In the genomic region with DNA sequence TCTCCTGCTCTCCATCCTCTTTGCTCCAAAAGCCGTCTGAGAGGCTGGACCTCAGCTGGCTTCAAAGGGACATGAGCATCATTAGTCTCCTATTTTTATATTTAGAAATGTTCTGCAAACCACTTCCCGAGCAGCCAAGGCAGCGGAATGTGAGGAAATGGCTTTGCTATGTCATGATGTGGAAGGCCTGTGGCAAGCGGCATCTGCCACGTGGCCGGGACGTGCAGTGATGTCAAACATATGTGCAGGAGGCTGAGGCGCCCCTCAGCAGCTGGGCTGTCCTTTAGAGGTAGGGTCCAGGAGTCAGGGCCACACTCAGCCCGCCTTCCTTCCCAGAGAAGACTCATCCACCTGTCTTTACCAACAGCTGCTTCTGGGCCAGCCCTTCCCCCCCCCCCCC, we compare ENCODE assay signal across 10 mouse cellular contexts. TPM values are rescaled to one million over a fixed set of nuclear protein-coding genes. Genes with fewer than 3 reads are reported as not detected.
DNase-seq lines count a peak whose midpoint lies in the region; ATAC-seq and TF ChIP-seq lines count a peak whose summit lies in the region.
"Had no signal": no experiment of that assay in that cellular context is flagged by ENCODE, and none has a peak within 500 bp of the region (broad histone marks: within the 10 kb centered on the region; RNA-seq: fewer than 3 reads in every experiment).

No protein-coding gene starts in this region.

- peak overlapping the region; percentile 68; the same call in 1 of the 2 replicates for H3K27ac ChIP-seq in heart, embryonic 12.5 days (ENCODE audit: poor library complexity, severe bottlenecking)
- peak overlapping the region; percentile 46; the same call in 1 of the 2 replicates for H3K27ac ChIP-seq in midbrain, embryonic 10.5 days (replicated peaks)
- H3K27ac ChIP-seq in midbrain, embryonic 16.5 days (ENCODE audit: low read length), result no peak overlapping the region
- peak overlapping the region; percentile 48; the same call in 1 of the 2 replicates for H3K27ac ChIP-seq in limb, embryonic 14.5 days (replicated peaks; ENCODE audit: low read depth, low read length)
- peak overlapping the region; percentile 52; the same call in 1 of the 2 replicates for H3K27ac ChIP-seq in stomach, embryonic 16.5 days (ENCODE audit: low read length)
- H3K27ac ChIP-seq: hindbrain, postnatal 0 days; neural tube, embryonic 12.5 days had no signal

- 0 out of 2 replicates have a peak overlapping the region, but pooled peaks have one; percentile 31 for H3K9ac ChIP-seq in heart, embryonic 12.5 days
- H3K9ac ChIP-seq in midbrain, embryonic 16.5 days (ENCODE audit: low read depth, low read length), result no peak overlapping the region
- H3K9ac ChIP-seq in limb, embryonic 14.5 days (ENCODE audit: low read depth, low read length, severe bottlenecking), result no peak overlapping the region
- H3K9ac ChIP-seq in stomach, embryonic 16.5 days (ENCODE audit: low read length), result no peak overlapping the region
- H3K9ac ChIP-seq: neural tube, embryonic 12.5 days had no signal

- 56% methylated on average over 9 of the region's 9 CpGs for WGBS in heart, embryonic 12.5 days
- 90% methylated on average over 9 of the region's 9 CpGs for WGBS in midbrain, embryonic 10.5 days
- WGBS in midbrain, embryonic 16.5 days, result 85% methylated on average over 9 of the region's 9 CpGs
- WGBS in limb, embryonic 14.5 days, result 37% methylated on average over 9 of the region's 9 CpGs
- WGBS in stomach, embryonic 16.5 days, result 49% methylated on average over 9 of the region's 9 CpGs

- 0 out of 2 replicates have a peak overlapping the region, but pooled peaks have one; percentile 2 for H3K4me2 ChIP-seq in heart, embryonic 12.5 days
- no peak overlapping the region for H3K4me2 ChIP-seq in midbrain, embryonic 16.5 days (ENCODE audit: low read length)
- H3K4me2 ChIP-seq in limb, embryonic 14.5 days (replicated peaks; ENCODE audit: low read depth, low read length, severe bottlenecking), result no peak overlapping the region
- H3K4me2 ChIP-seq in stomach, embryonic 16.5 days (ENCODE audit: low read depth, low read length), result no peak overlapping the region
- H3K4me2 ChIP-seq: neural tube, embryonic 12.5 days had no signal

- no peak for ATAC-seq in heart, embryonic 12.5 days (ENCODE audit: insufficient number of reproducible peaks, low FRiP score)
- no peak for ATAC-seq in midbrain, embryonic 16.5 days
- ATAC-seq in limb, embryonic 14.5 days (ENCODE audit: low FRiP score, low read depth), result peak; percentile 60
- 0 out of 2 replicates have a peak, but pooled peaks have one; percentile 22 for ATAC-seq in stomach, embryonic 16.5 days (ENCODE audit: insufficient read depth, low FRiP score)
- ATAC-seq: hindbrain, postnatal 0 days had no signal

- TF ChIP-seq POLR2A in limb, embryonic 14.5 days (IDR thresholded peaks at IDR 0.05; ENCODE audit: borderline replicate concordance, extremely low read depth, insufficient read depth, insufficient read length), result no peak

- no peaks in the 10 kb centered on the region for H3K9me3 ChIP-seq in heart, embryonic 12.5 days (replicated peaks)
- H3K9me3 ChIP-seq in midbrain, embryonic 10.5 days (replicated peaks), result no peaks in the 10 kb centered on the region
- no peaks in the 10 kb centered on the region for H3K9me3 ChIP-seq in midbrain, embryonic 16.5 days (replicated peaks; ENCODE audit: control insufficient read depth, low read length, poor library complexity, severe bottlenecking)
- no peaks in the 10 kb centered on the region for H3K9me3 ChIP-seq in limb, embryonic 14.5 days (ENCODE audit: control insufficient read depth, low read length)
- no peaks in the 10 kb centered on the region for H3K9me3 ChIP-seq in stomach, embryonic 16.5 days (replicated peaks; ENCODE audit: control insufficient read depth, low read length)
- H3K9me3 ChIP-seq: neural tube, embryonic 12.5 days had no signal

- no peak overlapping the region for H3K4me3 ChIP-seq in heart, embryonic 12.5 days
- no peak overlapping the region for H3K4me3 ChIP-seq in midbrain, embryonic 10.5 days
- no peak overlapping the region for H3K4me3 ChIP-seq in midbrain, embryonic 16.5 days (ENCODE audit: low read depth, low read length)
- H3K4me3 ChIP-seq in limb, embryonic 14.5 days (replicated peaks; ENCODE audit: low read length), result no peak overlapping the region
- H3K4me3 ChIP-seq in stomach, embryonic 16.5 days (replicated peaks; ENCODE audit: low read length), result no peak overlapping the region
- H3K4me3 ChIP-seq: neural tube, embryonic 12.5 days had no signal

- peaks cover 19% of the 10 kb centered on the region for H3K36me3 ChIP-seq in heart, embryonic 12.5 days
- peaks cover 16% of the 10 kb centered on the region for H3K36me3 ChIP-seq in midbrain, embryonic 10.5 days
- no peaks in the 10 kb centered on the region for H3K36me3 ChIP-seq in midbrain, embryonic 16.5 days (ENCODE audit: control insufficient read depth, insufficient read depth, low read length)
- peaks cover 5% of the 10 kb centered on the region; the same call in 1 of the 2 replicates for H3K36me3 ChIP-seq in limb, embryonic 14.5 days (ENCODE audit: control insufficient read depth, insufficient read depth, low read length)
- no peaks in the 10 kb centered on the region for H3K36me3 ChIP-seq in stomach, embryonic 16.5 days (ENCODE audit: control insufficient read depth, insufficient read depth, low read length)

- no peaks in the 10 kb centered on the region for H3K27me3 ChIP-seq in heart, embryonic 12.5 days (replicated peaks)
- H3K27me3 ChIP-seq in midbrain, embryonic 10.5 days (ENCODE audit: low read depth, poor library complexity, severe bottlenecking), result no peaks in the 10 kb centered on the region
- no peaks in the 10 kb centered on the region for H3K27me3 ChIP-seq in midbrain, embryonic 16.5 days (ENCODE audit: control insufficient read depth, insufficient read depth, low read depth, low read length)
- no peaks in the 10 kb centered on the region for H3K27me3 ChIP-seq in limb, embryonic 14.5 days (ENCODE audit: control insufficient read depth, insufficient read depth, low read length)
- H3K27me3 ChIP-seq in stomach, embryonic 16.5 days (ENCODE audit: control insufficient read depth, insufficient read depth, low read length), result no peaks in the 10 kb centered on the region
- H3K27me3 ChIP-seq: neural tube, embryonic 12.5 days had no signal

- DNase-seq in heart, adult 11 months, result no peak
- no peak for DNase-seq in midbrain, embryonic 10.5 days (ENCODE audit: low spot score)
- DNase-seq in limb, embryonic 14.5 days (ENCODE audit: low spot score), result peak; percentile 55
- DNase-seq in layer of hippocampus, adult 18-20 months (ENCODE audit: low spot score in 2 of 2), result no peak
- DNase-seq in layer of hippocampus, adult 11-12 months (ENCODE audit: low spot score), result no peak

- H3K4me1 ChIP-seq in heart, embryonic 12.5 days (replicated peaks), result peaks cover 45% of the 10 kb centered on the region
- peaks cover 30% of the 10 kb centered on the region for H3K4me1 ChIP-seq in midbrain, embryonic 10.5 days
- H3K4me1 ChIP-seq in midbrain, embryonic 16.5 days (ENCODE audit: control insufficient read depth, insufficient read depth, low read length), result peaks cover 13% of the 10 kb centered on the region; the same call in 1 of the 2 replicates
- peaks cover 17% of the 10 kb centered on the region for H3K4me1 ChIP-seq in limb, embryonic 14.5 days (ENCODE audit: control insufficient read depth, insufficient read depth, low read length)
- H3K4me1 ChIP-seq in stomach, embryonic 16.5 days (ENCODE audit: control insufficient read depth, insufficient read depth, low read length), result peaks cover 12% of the 10 kb centered on the region

RNA-seq across cellular contexts. Expression of a gene that starts 27.1 kb away (rescaled TPM):
- polyA plus RNA-seq in heart, embryonic 12.5 days (2016; fragmentation: Nextera tagmentation; extraction: Ambion mirVana), result 68.5 and 71.4 TPM in 2 replicates
- 65.3 and 68.4 TPM in 2 replicates for polyA plus RNA-seq in midbrain, embryonic 10.5 days (2016; fragmentation: Nextera tagmentation; extraction: Ambion mirVana)
- 26.9 and 28.8 TPM in 2 replicates for polyA plus RNA-seq in midbrain, embryonic 16.5 days (2015; fragmentation: Nextera tagmentation; extraction: Ambion mirVana)
- 89.4 and 116 TPM in 2 replicates for polyA plus RNA-seq in limb, embryonic 14.5 days (2012; rRNA removed)
- polyA plus RNA-seq in limb, embryonic 14.5 days (2014; fragmentation: Nextera tagmentation; extraction: Ambion mirVana), result 73.8 and 84.6 TPM in 2 replicates
- polyA plus RNA-seq in stomach, embryonic 16.5 days (2015; fragmentation: Nextera tagmentation; extraction: Ambion mirVana), result 93.9 and 94.9 TPM in 2 replicates
- total RNA-seq in layer of hippocampus, adult 18-20 months (2021), result 1 to 10 TPM; 8.0 to 9.0 TPM

RNA-seq across cellular contexts. Expression of a gene that starts 43.6 kb away (rescaled TPM):
- polyA plus RNA-seq in heart, embryonic 12.5 days (2016; fragmentation: Nextera tagmentation; extraction: Ambion mirVana), result 19.9 and 21.1 TPM in 2 replicates
- 33.0 and 40.3 TPM in 2 replicates for polyA plus RNA-seq in midbrain, embryonic 10.5 days (2016; fragmentation: Nextera tagmentation; extraction: Ambion mirVana)
- 32.4 and 39.7 TPM in 2 replicates for polyA plus RNA-seq in midbrain, embryonic 16.5 days (2015; fragmentation: Nextera tagmentation; extraction: Ambion mirVana)
- polyA plus RNA-seq in limb, embryonic 14.5 days (2012; rRNA removed), result 19.5 and 20.4 TPM in 2 replicates
- polyA plus RNA-seq in limb, embryonic 14.5 days (2014; fragmentation: Nextera tagmentation; extraction: Ambion mirVana), result 19.3 and 21.5 TPM in 2 replicates
- polyA plus RNA-seq in stomach, embryonic 16.5 days (2015; fragmentation: Nextera tagmentation; extraction: Ambion mirVana), result 41.4 and 46.7 TPM in 2 replicates
- total RNA-seq in layer of hippocampus, adult 18-20 months (2021), result 10 to 100 TPM; 22.4 to 22.6 TPM

RNA-seq across cellular contexts. Expression of a gene that starts 43.8 kb away (rescaled TPM):
- 90.9 and 99.0 TPM in 2 replicates for polyA plus RNA-seq in heart, embryonic 12.5 days (2016; fragmentation: Nextera tagmentation; extraction: Ambion mirVana)
- 126 and 129 TPM in 2 replicates for polyA plus RNA-seq in midbrain, embryonic 10.5 days (2016; fragmentation: Nextera tagmentation; extraction: Ambion mirVana)
- 58.9 and 60.8 TPM in 2 replicates for polyA plus RNA-seq in midbrain, embryonic 16.5 days (2015; fragmentation: Nextera tagmentation; extraction: Ambion mirVana)
- polyA plus RNA-seq in limb, embryonic 14.5 days (2012; rRNA removed), result 68.0 and 91.1 TPM in 2 replicates
- polyA plus RNA-seq in limb, embryonic 14.5 days (2014; fragmentation: Nextera tagmentation; extraction: Ambion mirVana), result 103 and 113 TPM in 2 replicates
- polyA plus RNA-seq in stomach, embryonic 16.5 days (2015; fragmentation: Nextera tagmentation; extraction: Ambion mirVana), result 94.1 and 99.9 TPM in 2 replicates
- total RNA-seq in layer of hippocampus, adult 18-20 months (2021), result 10 to 100 TPM; 53.1 to 60.7 TPM

RNA-seq across cellular contexts. Expression of a gene that starts 46.2 kb away (rescaled TPM):
- 15.0 and 17.5 TPM in 2 replicates for polyA plus RNA-seq in heart, embryonic 12.5 days (2016; fragmentation: Nextera tagmentation; extraction: Ambion mirVana)
- polyA plus RNA-seq in midbrain, embryonic 10.5 days (2016; fragmentation: Nextera tagmentation; extraction: Ambion mirVana), result 5.0 and 6.5 TPM in 2 replicates
- polyA plus RNA-seq in midbrain, embryonic 16.5 days (2015; fragmentation: Nextera tagmentation; extraction: Ambion mirVana), result 3.0 and 3.2 TPM in 2 replicates
- 87.2 and 129 TPM in 2 replicates for polyA plus RNA-seq in limb, embryonic 14.5 days (2012; rRNA removed)
- polyA plus RNA-seq in limb, embryonic 14.5 days (2014; fragmentation: Nextera tagmentation; extraction: Ambion mirVana), result 9.6 and 10.2 TPM in 2 replicates
- 7.0 and 8.9 TPM in 2 replicates for polyA plus RNA-seq in stomach, embryonic 16.5 days (2015; fragmentation: Nextera tagmentation; extraction: Ambion mirVana)
- total RNA-seq in layer of hippocampus, adult 18-20 months (2021), result 10 to 100 TPM; 80.8 to 89.0 TPM

RNA-seq across cellular contexts. Expression of a gene that starts 47.9 kb away (rescaled TPM):
- 48.1 and 53.1 TPM in 2 replicates for polyA plus RNA-seq in heart, embryonic 12.5 days (2016; fragmentation: Nextera tagmentation; extraction: Ambion mirVana)
- 37.4 and 45.1 TPM in 2 replicates for polyA plus RNA-seq in midbrain, embryonic 10.5 days (2016; fragmentation: Nextera tagmentation; extraction: Ambion mirVana)
- 41.9 and 47.6 TPM in 2 replicates for polyA plus RNA-seq in midbrain, embryonic 16.5 days (2015; fragmentation: Nextera tagmentation; extraction: Ambion mirVana)
- 135 and 149 TPM in 2 replicates for polyA plus RNA-seq in limb, embryonic 14.5 days (2012; rRNA removed)
- 52.6 and 58.2 TPM in 2 replicates for polyA plus RNA-seq in limb, embryonic 14.5 days (2014; fragmentation: Nextera tagmentation; extraction: Ambion mirVana)
- 51.2 and 54.8 TPM in 2 replicates for polyA plus RNA-seq in stomach, embryonic 16.5 days (2015; fragmentation: Nextera tagmentation; extraction: Ambion mirVana)
- 10 to 100 TPM; 18.9 to 20.2 TPM for total RNA-seq in layer of hippocampus, adult 18-20 months (2021)

Comparison
In these comparisons a context has a peak if more than half of its experiments do, and no peak if none do; other contexts are left out.
1. ATAC-seq: peak in limb, embryonic 14.5 days (single experiment) and stomach, embryonic 16.5 days (single experiment); none in heart, embryonic 12.5 days (single experiment) and midbrain, embryonic 16.5 days (single experiment).